Mouse (Mus musculus): ENCODE results near the gene Vasp. TPM values are rescaled to one million over a fixed set of nuclear protein-coding genes. Genes with fewer than 3 reads are reported as not detected.
"Not testable (repeated sequence)": the region's sequence is repeated elsewhere in the genome, so short reads cannot be mapped to it uniquely, and the experiment has no call there.

Vasp gene
- total RNA-seq, 2 experiments from 2014 or later: 84.0 to 98.6 TPM

- DNase-seq: no peak
- intact Hi-C loops (cut with DNase I): no loop called here
Measured at GRCm38 (mm10) chr7:19304501-19305412, 33.1 kb upstream of the Vasp start.

GRCm38 (mm10) chr7:19303770-19304169 lies 32.2 kb upstream of the Vasp start:
- intact Hi-C loops (cut with DNase I): no loop called here
- DNase-seq: peak; percentile 83 to 91

GRCm38 (mm10) chr7:19303046-19303305 lies 31.4 kb upstream of the Vasp start:
- intact Hi-C loops (cut with DNase I): no loop called here
- no peak for DNase-seq

- intact Hi-C loops (cut with DNase I): no loop called here
- DNase-seq: no peak
Measured at GRCm38 (mm10) chr7:19302264-19303045, 30.8 kb upstream of the Vasp start.

- intact Hi-C loops (cut with DNase I): no loop called here
- no peak for DNase-seq
Measured at GRCm38 (mm10) chr7:19301461-19302263, 30.0 kb upstream of the Vasp start.

GRCm38 (mm10) chr7:19300501-19301421 lies 29.1 kb upstream of the Vasp start:
- DNase-seq: peak; percentile 87 to 91
- intact Hi-C loops (cut with DNase I): loop anchor here (1.0 kb wide), 2 partner anchors 15 to 43 kb away; no protein-coding TSS in a partner anchor

- DNase-seq: peak; percentile 45 to 74
- intact Hi-C loops (cut with DNase I): loop anchor here (5.0 kb wide), 1 partner anchor 122 kb away; the partner anchor contains the start of gene Eml2
Measured at GRCm38 (mm10) chr7:19299194-19299593, 27.6 kb upstream of the Vasp start.

- DNase-seq: no peak
- intact Hi-C loops (cut with DNase I): loop anchor here (5.0 kb wide), 1 partner anchor 120 kb away; the partner anchor contains the start of gene Eml2
Measured at GRCm38 (mm10) chr7:19297794-19298193, 26.2 kb upstream of the Vasp start.

- DNase-seq: no peak
- intact Hi-C loops (cut with DNase I): loop anchor here (5.0 kb wide), 1 partner anchor 120 kb away; the partner anchor contains the start of gene Eml2
Measured at GRCm38 (mm10) chr7:19297034-19297433, 25.4 kb upstream of the Vasp start.

GRCm38 (mm10) chr7:19295503-19296185 lies 24.0 kb upstream of the Vasp start:
- peak; percentile 97 to 100 for DNase-seq
- intact Hi-C loops (cut with DNase I): loop anchor here (5.0 kb wide), 1 partner anchor 118 kb away; the partner anchor contains the start of gene Eml2

GRCm38 (mm10) chr7:19290969-19291596 lies 19.5 kb upstream of the Vasp start:
- intact Hi-C loops (cut with DNase I): no loop called here
- peak; percentile 73 to 79 for DNase-seq

GRCm38 (mm10) chr7:19284763-19285162 lies 13.1 kb upstream of the Vasp start:
- peak; percentile 54 to 76 for DNase-seq

GRCm38 (mm10) chr7:19283406-19283804 lies 11.8 kb upstream of the Vasp start:
- intact Hi-C loops (cut with DNase I): loop anchor here (5.0 kb wide), 1 partner anchor 106 kb away; the partner anchor contains the start of gene Eml2

More at GRCm38 (mm10) chr7:19284763-19285162, 13.1 kb upstream of the Vasp start:
- intact Hi-C loops (cut with DNase I): loop anchor here (1.0 to 5.0 kb wide), 2 partner anchors 16 to 107 kb away; partner anchors contain the start of gene Eml2

GRCm38 (mm10) chr7:19282791-19283405 lies 11.3 kb upstream of the Vasp start:
- intact Hi-C loops (cut with DNase I): loop anchor here (5.0 kb wide), 1 partner anchor 106 kb away; the partner anchor contains the start of gene Eml2
- DNase-seq: peak; percentile 73 to 82

More at GRCm38 (mm10) chr7:19283406-19283804, 11.8 kb upstream of the Vasp start:
- no peak for DNase-seq

GRCm38 (mm10) chr7:19282385-19282784 lies 10.8 kb upstream of the Vasp start, which contains the start of gene Rtn2:
Gene Rtn2, plus strand, starts transcription at chr7:19282624.
- intact Hi-C loops (cut with DNase I): loop anchor here (5.0 kb wide), 1 partner anchor 105 kb away; the partner anchor contains the start of gene Eml2
- DNase-seq: peak; percentile 57 to 66

- not testable (repeated sequence) for DNase-seq
- intact Hi-C loops (cut with DNase I): loop anchor here (2.0 to 5.0 kb wide), 2 partner anchors 43 to 104 kb away; partner anchors contain the start of gene Eml2
Measured at GRCm38 (mm10) chr7:19281680-19282304, 10.2 kb upstream of the Vasp start.
